Mouse (Mus musculus) forebrain, embryonic 10.5 days (tissue): ENCODE results near the gene Sf3a3. TPM values are rescaled to one million over a fixed set of nuclear protein-coding genes. Genes with fewer than 3 reads are reported as not detected.

Source experiments
- DNase-seq: peaks from one replicate; pipeline ENCODE4 v3.0.0-alpha.2; 2017; ENCODE audit warnings: low spot score; ENCODE audit errors: extremely low spot score
- H3K27ac ChIP-seq: fragments of 300-500 bp; sonication (generic); 2 replicates; pipeline ENCODE4 v1.5.1; 2016; ENCODE audit warnings: mild to moderate bottlenecking
- H3K27me3 ChIP-seq: fragments of 300-500 bp; sonication (generic); 2 replicates; pipeline ENCODE4 v1.6.1; 2016; ENCODE audit warnings: mild to moderate bottlenecking; ENCODE audit not compliant: poor library complexity, severe bottlenecking
- H3K36me3 ChIP-seq: fragments of 300-500 bp; sonication (generic); replicated peaks from 2 replicates; pipeline ENCODE4 v1.6.1; 2016; ENCODE audit warnings: mild to moderate bottlenecking, moderate library complexity
- H3K4me1 ChIP-seq: fragments of 300-500 bp; sonication (generic); 2 replicates; pipeline ENCODE4 v1.6.1; 2016
- H3K4me3 ChIP-seq: fragments of 300-500 bp; sonication (generic); 2 replicates; pipeline ENCODE4 v1.5.1; 2016; ENCODE audit warnings: mild to moderate bottlenecking, moderate library complexity
- H3K9me3 ChIP-seq: fragments of 300-500 bp; sonication (generic); 2 replicates; pipeline ENCODE4 v1.6.1; 2016; ENCODE audit warnings: mild to moderate bottlenecking, moderate library complexity
- WGBS: fragments of 180-500 bp; shearing (Covaris S2); methylation state at CpG from one replicate; pipeline ENCODE4 v1.1.7; 2016; 5-methylcytosine and 5-hydroxymethylcytosine counted together
- microRNA counts: library from miRNA; unstranded; fragments of <30 nt; microRNA quantifications from one replicate; lab custom pipeline; 2017
- microRNA-seq: library from miRNA; unstranded; fragments of <30 nt; microRNA quantifications from one replicate; pipeline ENCODE4, GENCODE M21; 2017
- polyA plus RNA-seq: library from polyadenylated mRNA; unstranded; fragments of >200 nt; fragmentation: Nextera tagmentation; extraction: Ambion mirVana; gene quantifications from 2 replicates; pipeline ENCODE4 v1.2.1, GENCODE M21; 2016

Gene Sf3a3
- polyA plus RNA-seq, 1 experiment from 2014 or later, result 269 TPM

DNA sequence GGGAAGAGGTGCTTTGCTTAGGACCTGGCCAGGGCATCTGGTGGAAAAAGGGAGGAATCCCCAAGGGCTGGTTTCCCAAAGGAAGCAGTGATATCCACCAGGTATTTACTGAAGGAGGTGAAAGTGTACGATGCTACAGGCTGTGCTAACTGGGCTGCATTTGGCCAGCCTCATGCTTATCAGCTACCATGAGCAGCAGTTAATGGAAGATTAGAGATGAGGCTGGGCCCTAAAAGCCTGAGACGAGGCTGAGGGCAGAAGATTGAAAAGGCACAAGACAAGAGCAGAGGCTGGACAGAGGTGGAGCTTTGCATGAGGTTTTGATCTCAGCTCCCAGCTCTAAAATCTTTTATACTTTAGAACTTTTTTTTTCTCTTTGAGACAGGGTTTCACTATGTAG is 59.9 kb downstream of the Sf3a3 start:
- DNase-seq, result no peak
- no peak overlapping the region for H3K4me3 ChIP-seq
- H3K9me3 ChIP-seq, result no peaks in the 10 kb centered on the region
- H3K27ac ChIP-seq, result no peak overlapping the region
- H3K36me3 ChIP-seq, result peaks cover 9% of the 10 kb centered on the region
- H3K4me1 ChIP-seq, result no peaks in the 10 kb centered on the region
- WGBS, result 76% methylated on average over 2 of the region's 2 CpGs
- no peaks in the 10 kb centered on the region for H3K27me3 ChIP-seq

DNA sequence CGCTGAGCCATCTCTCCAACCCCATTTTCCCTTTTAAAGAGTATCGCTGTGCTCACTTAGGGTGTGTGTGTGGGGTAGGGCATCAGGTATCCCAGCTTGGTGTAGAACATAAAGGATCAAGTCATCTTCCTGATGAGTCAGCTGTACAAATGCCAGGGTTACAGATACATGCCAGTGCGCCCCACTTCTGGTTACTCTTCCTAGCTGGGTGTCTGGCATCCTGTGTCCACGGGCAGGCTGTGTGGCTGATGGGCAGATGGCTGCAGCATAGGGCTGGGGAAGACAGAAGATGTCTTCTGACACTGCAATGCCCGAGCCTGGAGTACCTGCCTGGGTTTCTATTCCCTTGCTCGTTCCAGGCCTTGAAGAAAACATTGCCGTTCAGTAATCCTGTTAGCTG is 66.8 kb downstream of the Sf3a3 start:
- no peaks in the 10 kb centered on the region for H3K4me1 ChIP-seq
- H3K27ac ChIP-seq, result no peak overlapping the region
- no peak overlapping the region for H3K4me3 ChIP-seq
- no peaks in the 10 kb centered on the region for H3K9me3 ChIP-seq
- no peak for DNase-seq
- H3K36me3 ChIP-seq, result peaks cover 75% of the 10 kb centered on the region
- no peaks in the 10 kb centered on the region for H3K27me3 ChIP-seq
- WGBS, result 73% methylated on average over 7 of the region's 7 CpGs

MicroRNAs within 50 kb of the gene (microRNA counts, 519-probe panel; counts per million panel counts)
- microRNA mmu-miR-697 (lab: Ali Mortazavi, UCI) (341 counts per million, percentile 65 among the panel's probes with 10 or more counts), microRNA mmu-miR-698 (lab: Ali Mortazavi, UCI) (341 counts per million, percentile 65 among the panel's probes with 10 or more counts)

Small RNA genes lying within 50 kb of the gene (microRNA-seq; reads per million reads assigned to microRNA genes)
- gene Gm24721 (not detected), gene Mir697 (not detected), gene Mir698 (not detected)

Other genes starting within 250 kb of the Sf3a3 start
- 0.31 and 0.61 TPM in 2 replicates for gene 3100002H09Rik, start 104.0 kb upstream of the Sf3a3 start, polyA plus RNA-seq
- gene Pou3f1, start 58.0 kb upstream of the Sf3a3 start, polyA plus RNA-seq, result 2.7 and 3.0 TPM in 2 replicates
- 63.0 and 65.9 TPM in 2 replicates for gene Utp11, start 21.2 kb upstream of the Sf3a3 start, polyA plus RNA-seq
- 5.5 and 8.7 TPM in 2 replicates for gene Fhl3, start 14.1 kb upstream of the Sf3a3 start, polyA plus RNA-seq
- gene Inpp5b, start 27.1 kb downstream of the Sf3a3 start, polyA plus RNA-seq, result 28.8 and 29.4 TPM in 2 replicates
- gene Mtf1, start 87.3 kb downstream of the Sf3a3 start, polyA plus RNA-seq, result 20.4 and 22.3 TPM in 2 replicates
- gene Yrdc, start 135.9 kb downstream of the Sf3a3 start, polyA plus RNA-seq, result 43.1 and 44.1 TPM in 2 replicates
- 39.3 and 42.9 TPM in 2 replicates for gene 1110065P20Rik, start 136.4 kb downstream of the Sf3a3 start, polyA plus RNA-seq
- gene Maneal, start 147.4 kb downstream of the Sf3a3 start, polyA plus RNA-seq, result 2.3 and 2.6 TPM in 2 replicates
- 1.1 and 1.3 TPM in 2 replicates for gene Epha10, start 166.1 kb downstream of the Sf3a3 start, polyA plus RNA-seq
- 16.4 and 17.5 TPM in 2 replicates for gene 9930104L06Rik, start 222.3 kb downstream of the Sf3a3 start, polyA plus RNA-seq
- 293 and 297 TPM in 2 replicates for gene Cdca8, start 224.5 kb downstream of the Sf3a3 start, polyA plus RNA-seq